Mouse (Mus musculus): Measurements from ENCODE around the gene Olfr1346. TPM values are rescaled to one million over a fixed set of nuclear protein-coding genes. Genes with fewer than 3 reads are reported as not detected.

Olfr1346 gene
- total RNA-seq, 2 experiments from 2014 or later: not detected

Other genes starting within 250 kb of the Olfr1346 start
- not detected for gene Zscan5b, start 244.8 kb upstream of the Olfr1346 start, total RNA-seq (2021)
- not detected for gene Epp13, start 214.4 kb upstream of the Olfr1346 start, total RNA-seq (2021)
- gene Zfp667, start 180.5 kb upstream of the Olfr1346 start, total RNA-seq (2021): 10 to 100 TPM; 11.4 to 11.7 TPM
- gene Zfp583, start 135.8 kb upstream of the Olfr1346 start, total RNA-seq (2021): 10 to 100 TPM; 10.8 to 12.4 TPM
- gene Gm3854, start 123.3 kb upstream of the Olfr1346 start, total RNA-seq (2021): 1 to 10 TPM; 5.2 to 7.3 TPM
- gene Zfp78, start 103.8 kb upstream of the Olfr1346 start, total RNA-seq (2021): 1 to 10 TPM; 3.9 to 4.6 TPM
- gene Zfp28, start 83.8 kb upstream of the Olfr1346 start, total RNA-seq (2021): 1 to 10 TPM; 6.3 to 6.4 TPM
- 10 to 100 TPM; 15.8 to 17.0 TPM for gene Smim17, start 68.4 kb upstream of the Olfr1346 start, total RNA-seq (2021)
- gene Gm20715, start 56.8 kb upstream of the Olfr1346 start, total RNA-seq (2021): under 1 TPM; 0.09 to 0.16 TPM
- gene Olfr1344, start 28.4 kb upstream of the Olfr1346 start, total RNA-seq (2021): 1 to 10 TPM in 1 of 2 experiments, under 1 TPM in 1; 0.46 to 1.7 TPM
- gene Olfr1336, start 10.9 kb upstream of the Olfr1346 start, total RNA-seq (2021): not detected
- not detected for gene Olfr5, start 19.8 kb downstream of the Olfr1346 start, total RNA-seq (2021)
- not detected for gene Olfr1347, start 32.7 kb downstream of the Olfr1346 start, total RNA-seq (2021)
- not detected for gene Olfr1348, start 41.6 kb downstream of the Olfr1346 start, total RNA-seq (2021)
- not detected for gene Olfr1349, start 55.8 kb downstream of the Olfr1346 start, total RNA-seq (2021)
- not detected for gene Olfr1350, start 97.7 kb downstream of the Olfr1346 start, total RNA-seq (2021)
- gene Zim1, start 229.3 kb downstream of the Olfr1346 start, total RNA-seq (2021): 1 to 10 TPM; 5.1 to 5.4 TPM

Measured in left cerebral cortex, postnatal 25 days (tissue).